Mouse (Mus musculus) CD4-positive helper T cell, adult 2 months (primary cell): Measurements from ENCODE around the gene Trib3.
A peak's percentile ranks its signal among the peaks of the same experiment; 100 is the strongest.
"Not testable (repeated sequence)": the region's sequence is repeated elsewhere in the genome, so short reads cannot be mapped to it uniquely, and the experiment has no call there.

ENCODE experiments used
- DNase-seq: peaks from one replicate; pipeline ENCODE4 v3.0.0-alpha.2; 2012; ENCODE audit warnings: low read depth, missing footprints, low spot score

Trib3 gene

DNA sequence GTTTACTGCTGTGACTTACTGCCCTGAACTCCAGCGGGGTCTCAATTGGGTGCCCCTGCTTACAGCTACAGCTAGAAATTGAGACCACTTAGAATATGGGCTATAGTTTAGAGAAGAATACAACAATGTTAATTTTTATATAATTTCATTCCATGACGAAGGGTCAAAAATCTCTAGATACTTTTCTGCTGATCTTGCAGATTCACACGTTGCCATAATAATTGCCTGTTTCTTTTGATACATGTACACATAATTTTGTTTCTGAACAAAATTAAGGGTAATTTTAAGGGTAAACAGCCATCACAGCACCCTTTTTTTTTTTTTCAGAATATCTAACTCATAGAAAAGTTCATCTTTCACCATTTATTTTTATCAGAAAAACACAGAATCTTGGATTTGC lies 36.6 kb downstream of the Trib3 start:
- no peak for DNase-seq

DNA sequence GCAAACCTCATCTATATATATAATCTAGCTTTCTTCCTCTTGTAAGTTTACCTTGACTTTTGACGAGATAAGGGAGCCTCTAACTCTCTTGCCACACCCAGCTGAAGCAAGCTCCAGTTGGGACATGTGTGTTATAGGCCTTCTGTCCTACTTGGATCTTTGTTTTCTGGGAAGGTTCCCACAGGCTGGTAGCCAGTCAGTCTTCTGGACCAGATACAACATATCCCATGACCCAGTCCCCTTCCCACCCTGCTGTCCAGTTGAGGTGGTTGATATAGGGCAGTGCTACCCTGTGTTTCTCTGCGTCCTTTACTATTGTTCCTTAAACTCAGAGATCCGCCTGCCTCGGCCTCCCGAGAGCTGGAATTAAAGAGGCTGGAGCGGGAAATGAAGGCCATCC lies 38.4 kb downstream of the Trib3 start:
- DNase-seq: no peak

DNA sequence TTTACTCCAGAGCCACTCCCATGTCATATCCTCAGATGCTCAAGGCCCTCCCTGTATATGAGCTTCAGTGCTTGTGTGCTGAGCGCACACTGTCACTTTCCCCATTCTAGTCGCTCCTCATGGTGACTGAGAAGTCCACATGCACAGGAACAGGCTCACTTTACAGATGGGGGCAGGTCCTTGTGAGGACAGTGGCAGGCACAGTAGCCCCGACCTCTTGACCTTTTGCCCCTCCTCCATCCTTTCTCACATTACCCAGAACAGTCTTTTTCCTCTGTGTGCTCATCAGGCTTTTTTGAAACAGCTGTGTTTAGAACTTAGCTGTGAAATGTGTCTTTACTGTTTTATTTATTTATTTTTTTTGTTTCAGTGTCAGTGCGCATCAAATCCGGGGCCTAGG lies 40.1 kb downstream of the Trib3 start:
- DNase-seq: no peak

DNA sequence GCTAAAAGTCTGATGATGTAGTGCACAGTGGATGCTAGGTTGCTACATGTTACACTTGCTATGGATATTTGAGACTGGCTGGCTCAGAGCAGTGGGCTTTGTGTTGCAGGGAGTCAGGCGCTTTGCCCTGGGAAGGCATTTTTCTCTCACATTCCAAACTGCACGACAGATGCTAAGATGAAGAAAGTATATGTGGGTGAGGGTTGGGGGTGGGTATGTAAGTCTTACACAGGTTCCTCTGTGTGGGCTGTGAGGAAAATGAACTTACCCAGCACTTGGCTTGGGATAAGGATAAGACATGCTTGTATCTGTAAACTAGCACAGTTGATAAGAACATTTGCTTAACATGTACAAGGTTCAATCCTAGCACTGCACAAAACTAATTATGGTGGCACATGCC lies 41.0 kb downstream of the Trib3 start:
- DNase-seq: no peak

DNA sequence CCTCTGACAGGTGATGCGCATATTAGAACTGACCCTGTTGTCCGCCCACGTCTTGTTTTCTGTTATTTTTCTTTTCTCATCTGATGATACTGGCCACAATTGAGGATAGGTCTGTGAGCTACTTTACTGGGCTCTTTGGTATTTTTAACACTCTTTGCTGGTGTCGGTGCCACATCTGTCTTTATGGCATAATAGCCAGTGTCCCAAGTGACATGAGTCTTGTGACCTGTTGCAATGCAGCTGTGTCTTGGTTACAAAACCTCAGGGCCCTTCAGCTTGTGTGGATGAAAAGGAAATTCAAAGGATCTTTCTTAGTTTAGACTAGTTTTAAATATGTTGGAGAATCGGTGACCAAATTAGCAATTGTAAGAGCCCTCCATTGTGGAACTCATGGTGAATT lies 49.3 kb downstream of the Trib3 start:
- DNase-seq: no peak

DNA sequence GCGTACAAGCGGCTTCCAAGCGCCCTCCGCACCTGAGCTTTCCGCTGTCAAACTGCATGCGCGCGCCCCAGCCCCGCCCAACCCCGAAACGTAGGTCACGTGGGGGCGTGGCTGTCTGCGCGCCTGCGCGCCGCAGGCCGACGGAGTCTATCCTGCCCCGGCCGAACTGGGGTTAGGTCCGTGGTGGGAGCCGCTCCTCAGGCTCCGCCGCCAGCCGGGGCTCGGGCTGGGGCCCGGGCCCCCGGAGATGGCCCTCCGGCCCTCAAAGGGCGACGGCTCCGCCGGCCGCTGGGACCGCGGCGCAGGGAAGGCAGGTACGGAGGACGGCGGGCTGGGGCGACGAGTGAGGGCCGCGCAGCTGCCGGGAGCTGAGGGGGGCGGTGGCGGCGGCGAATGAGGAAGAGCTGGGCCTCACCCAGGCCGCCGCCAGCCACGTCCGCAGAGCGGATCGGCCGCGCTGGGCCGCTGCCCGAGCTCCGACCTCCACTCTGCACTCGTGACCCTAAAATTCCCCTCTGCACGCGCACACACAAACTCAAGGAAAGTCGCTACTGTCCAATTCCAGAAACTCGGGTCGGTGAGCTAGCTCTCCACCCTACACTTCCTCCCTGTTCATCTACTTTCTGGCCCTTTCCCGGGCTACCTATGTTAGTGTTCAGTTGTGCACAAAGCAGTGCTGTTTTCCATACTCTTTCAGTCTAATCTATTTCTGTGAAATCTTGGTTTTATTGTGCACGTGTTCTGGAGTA lies 49.9 kb downstream of the Trib3 start, which contains the start of gene Tbc1d20:
Gene Tbc1d20, plus strand, starts transcription at position 102 of the 749 bp plus-strand sequence.
- DNase-seq: peak; percentile 96

DNA sequence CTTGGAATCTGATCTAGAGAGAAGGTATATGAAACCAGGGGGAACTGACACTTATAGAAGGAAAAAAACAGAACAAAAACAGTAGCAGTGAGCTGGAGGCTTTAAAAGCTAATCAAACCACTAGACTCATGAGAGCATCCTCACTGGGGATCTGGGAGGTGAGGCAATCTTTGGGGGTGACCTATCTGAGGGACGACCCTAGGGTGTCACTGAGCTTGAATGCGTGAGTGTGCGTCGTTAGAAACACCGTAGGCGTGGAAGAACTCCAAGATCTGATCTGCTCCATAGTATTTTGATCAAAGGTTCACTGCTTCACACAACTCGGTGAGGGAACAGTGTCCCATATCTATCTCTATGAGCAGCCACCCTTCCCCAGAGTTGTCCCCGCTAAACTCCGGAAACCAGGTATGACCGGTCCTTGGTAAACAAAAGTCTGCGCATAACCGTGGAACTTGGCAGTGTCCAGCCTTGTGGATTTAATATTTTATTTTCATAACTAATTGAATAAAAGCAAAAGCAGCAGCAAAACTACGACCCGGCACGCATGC lies 50.6 kb downstream of the Trib3 start:
- no peak for DNase-seq

DNA sequence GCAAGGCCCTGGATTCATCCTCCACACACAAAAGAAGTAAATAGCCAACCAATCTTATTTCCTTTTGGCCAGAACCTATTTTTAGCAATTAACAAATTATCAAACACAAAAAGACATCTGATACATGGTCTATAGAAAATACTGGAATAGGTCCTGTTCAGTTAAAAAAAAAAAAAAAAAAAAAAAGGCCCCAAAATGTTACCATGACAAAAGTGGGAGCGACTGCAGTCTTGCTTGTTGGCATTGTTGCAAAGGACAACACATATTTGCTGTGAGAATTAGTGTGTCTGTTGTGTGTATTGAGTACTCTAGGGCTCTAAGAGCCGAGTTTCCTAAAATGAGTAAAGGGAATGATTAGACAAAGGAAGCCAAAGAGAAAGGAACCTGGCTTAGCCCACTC lies 51.4 kb downstream of the Trib3 start:
- DNase-seq: no peak

DNA sequence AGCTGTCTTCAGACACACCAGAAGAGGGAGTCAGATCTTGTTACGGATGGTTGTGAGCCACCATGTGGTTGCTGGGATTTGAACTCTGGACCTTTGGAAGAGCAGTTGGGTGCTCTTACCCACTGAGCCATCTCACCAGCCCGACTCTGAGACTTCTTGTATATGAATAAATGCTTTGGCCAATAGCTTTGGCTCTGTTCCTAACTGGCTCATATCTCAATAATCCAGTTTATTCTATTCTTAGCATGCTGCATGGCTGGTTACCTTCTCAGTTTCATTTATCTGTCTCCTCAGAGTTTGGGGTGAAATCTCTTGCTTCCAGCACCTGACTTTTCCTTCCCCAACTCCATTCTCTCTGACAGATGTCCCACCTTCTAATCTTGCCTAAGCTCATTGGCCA lies 54.2 kb downstream of the Trib3 start:
- DNase-seq: not testable (repeated sequence)

DNA sequence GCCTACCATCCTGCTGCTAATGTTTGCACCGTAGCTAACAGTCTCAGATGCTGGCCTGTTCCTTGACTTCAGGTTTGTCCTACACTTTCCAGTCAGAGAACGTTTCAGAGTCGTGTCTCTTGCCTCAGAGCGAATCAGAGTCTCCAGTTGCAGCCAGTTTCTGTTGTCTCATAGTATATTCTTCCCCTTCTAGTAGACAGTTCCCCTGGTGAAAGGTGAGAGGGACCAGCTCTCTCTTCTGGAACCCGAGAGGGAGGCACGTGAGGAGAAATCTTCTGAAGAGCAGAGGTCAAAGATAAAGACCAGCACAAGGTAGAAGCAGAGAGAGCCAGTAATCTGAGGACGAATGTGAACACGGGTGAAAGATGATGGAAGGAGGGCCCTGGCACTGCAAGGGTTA lies 55.8 kb downstream of the Trib3 start:
- DNase-seq: no peak

DNA sequence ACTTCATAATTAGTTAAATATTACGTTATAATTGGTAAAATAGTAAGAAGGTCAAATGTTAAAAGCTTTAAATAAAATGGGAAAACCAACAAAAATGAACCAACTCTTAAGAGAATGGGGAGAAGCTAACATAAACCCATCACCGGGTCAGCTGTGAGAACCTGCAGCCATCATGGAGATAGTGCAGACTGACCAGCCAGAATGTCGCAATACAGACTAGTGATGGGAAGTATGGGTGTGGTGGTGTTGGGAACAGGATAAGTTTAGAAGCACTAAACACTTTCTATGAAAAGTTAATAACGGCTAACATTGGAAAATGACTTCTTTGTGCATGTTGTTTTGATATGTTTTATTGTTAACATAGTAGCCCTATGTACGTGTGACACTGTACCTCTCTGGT lies 56.3 kb downstream of the Trib3 start:
- no peak for DNase-seq
